10 mouse cellular contexts compared by ENCODE assay signal in genomic region chr13:112511261-112511660, GRCm38 (mm10). TPM values are rescaled to one million over a fixed set of nuclear protein-coding genes. Genes with fewer than 3 reads are reported as not detected.
A peak's percentile ranks its signal among the peaks of the same experiment; 100 is the strongest.
DNase-seq lines count a peak whose midpoint lies in the region; ATAC-seq and TF ChIP-seq lines count a peak whose summit lies in the region.
"Had no signal": no experiment of that assay in that cellular context is flagged by ENCODE, and none has a peak within 500 bp of the region (broad histone marks: within the 10 kb centered on the region; RNA-seq: fewer than 3 reads in every experiment).

No protein-coding gene starts in this region.

- H3K4me1 ChIP-seq in kidney, embryonic 15.5 days = no peaks in the 10 kb centered on the region
- peaks cover 18% of the 10 kb centered on the region; the same call in 1 of the 2 replicates for H3K4me1 ChIP-seq in spleen, adult 2 months (ENCODE audit: control insufficient read depth, insufficient read depth, insufficient read length)

- H3K27ac ChIP-seq in kidney, embryonic 15.5 days = no peak overlapping the region
- peak overlapping the region; percentile 55 for H3K27ac ChIP-seq in spleen, adult 2 months (ENCODE audit: insufficient read depth, low read length)
- H3K27ac ChIP-seq: macrophage had no signal

- TF ChIP-seq POLR2A in spleen, adult 2 months (IDR thresholded peaks at IDR 0.05; ENCODE audit: low read depth, low read length) = no peak

- H3K4me2 ChIP-seq in kidney, embryonic 15.5 days = no peak overlapping the region

- H3K4me3 ChIP-seq in kidney, embryonic 15.5 days (replicated peaks) = no peak overlapping the region
- no peak overlapping the region for H3K4me3 ChIP-seq in spleen, adult 2 months (ENCODE audit: extremely low read depth, insufficient read depth, insufficient read length)

- 78% methylated on average over 11 of the region's 11 CpGs for WGBS in kidney, embryonic 15.5 days
- WGBS in spleen, adult 2 months = 86% methylated on average over 11 of the region's 11 CpGs

- H3K9me3 ChIP-seq in kidney, embryonic 15.5 days (replicated peaks) = no peaks in the 10 kb centered on the region

- peaks cover 17% of the 10 kb centered on the region for H3K36me3 ChIP-seq in kidney, embryonic 15.5 days
- H3K36me3 ChIP-seq in spleen, adult 2 months (ENCODE audit: control insufficient read depth, insufficient read depth, low read length) = no peaks in the 10 kb centered on the region; the same call in 1 of the 2 replicates

- DNase-seq in adrenal gland, adult 8-10 months = peak; percentile 34
- DNase-seq in adrenal gland, adult 2 months = no peak
- DNase-seq in kidney, adult 9 months = peak; percentile 23
- no peak for DNase-seq in spleen, adult 2 months (ENCODE audit: low read depth in 1 of 2, low spot score in 2 of 2)
- no peak for DNase-seq in spleen, adult 12 weeks (ENCODE audit: low spot score)
- no peak for DNase-seq in gastrocnemius, adult 8-10 months (ENCODE audit: low spot score in 2 of 2)

- no peaks in the 10 kb centered on the region for H3K27me3 ChIP-seq in kidney, embryonic 15.5 days
- no peaks in the 10 kb centered on the region for H3K27me3 ChIP-seq in spleen, adult 2 months (ENCODE audit: control insufficient read depth, insufficient read depth, low read length)
- H3K27me3 ChIP-seq: Patski had no signal

- TF ChIP-seq CTCF in spleen, adult 2 months (IDR thresholded peaks at IDR 0.05; ENCODE audit: extremely low read depth, insufficient read depth, insufficient read length, insufficient replicate concordance) = no peak

- H3K9ac ChIP-seq in kidney, embryonic 15.5 days = no peak overlapping the region

- ATAC-seq in kidney, embryonic 15.5 days (replicated peaks; ENCODE audit: low FRiP score) = no peak
- peak; percentile 14; the same call in 1 of the 2 replicates for ATAC-seq in megakaryocyte-erythroid progenitor cell, adult 5-6 weeks (replicated peaks; ENCODE audit: low FRiP score, low TSS enrichment, poor library complexity, severe bottlenecking)
- ATAC-seq: Patski had no signal

RNA-seq across cellular contexts. Expression of gene Il6st, which starts 47.4 kb away (rescaled TPM):
- 100 to 1,000 TPM; 297 to 404 (median 379) TPM for total RNA-seq in adrenal gland, adult 8-10 months (2022)
- 100 to 1,000 TPM; 339 to 355 TPM for total RNA-seq in adrenal gland, adult 2 months (2021)
- 27.8 and 44.4 TPM in 2 replicates for polyA plus RNA-seq in adrenal gland, adult 2 months (2012; rRNA removed)
- 35.4 and 40.4 TPM in 2 replicates for polyA plus RNA-seq in kidney, embryonic 15.5 days (2015; fragmentation: Nextera tagmentation; extraction: Ambion mirVana)
- 19.5 and 20.7 TPM in 2 replicates for polyA plus RNA-seq in spleen, adult 2 months (2012; rRNA removed)
- total RNA-seq in megakaryocyte-erythroid progenitor cell, adult 5-6 weeks (2014; fragmentation: Nextera tagmentation) = 2.3 and 5.9 TPM in 2 replicates
- 0.34 and 1.8 TPM in 2 replicates for total RNA-seq in megakaryocyte-erythroid progenitor cell, adult 5-6 weeks (2017)
- 100 to 1,000 TPM; 158 to 222 (median 193) TPM for total RNA-seq in gastrocnemius, adult 8-10 months (2022)

Comparison
In these comparisons a context has a peak if more than half of its experiments do, and no peak if none do; other contexts are left out.
1. DNase-seq: peak in adrenal gland, adult 8-10 months (single experiment) and kidney, adult 9 months (single experiment); none in adrenal gland, adult 2 months (single experiment), spleen, adult 2 months (0 of 2), spleen, adult 12 weeks (single experiment) and gastrocnemius, adult 8-10 months (0 of 2).
2. RNA of gene Il6st, which starts 47.4 kb away (total RNA-seq): 297 to 404 TPM in adrenal gland, adult 8-10 months, 339 to 355 TPM in adrenal gland, adult 2 months and 158 to 222 TPM in gastrocnemius, adult 8-10 months; 0.34 to 5.9 TPM in megakaryocyte-erythroid progenitor cell, adult 5-6 weeks; every median in the first group is over 10 times any median in the second.